Mouse (Mus musculus): ENCODE measurements at regions not wholly inside any gene's neighbourhood (a gene's known extent, or its start where the extent isn't known, plus 50 kb on each side); places are given as distances from the start of the nearest gene placed in this dataset.

- DNase-seq = no peak
Observed at GRCm38 (mm10) chr16:5374818-5375605, 119.2 kb upstream of the Eef2kmt start.

- DNase-seq = no peak
Observed at GRCm38 (mm10) chr16:5371175-5371893, 115.6 kb upstream of the Eef2kmt start.

GRCm38 (mm10) chr16:5370496-5370895 is 114.7 kb upstream of the Eef2kmt start:
- DNase-seq = no peak

GRCm38 (mm10) chr16:5368897-5369558 is 113.2 kb upstream of the Eef2kmt start:
- DNase-seq = no peak

GRCm38 (mm10) chr16:5368357-5368756 is 112.6 kb upstream of the Eef2kmt start:
- no peak for DNase-seq

- no peak for DNase-seq
Observed at GRCm38 (mm10) chr16:5367581-5368119, 111.9 kb upstream of the Eef2kmt start.

- DNase-seq = no peak
Observed at GRCm38 (mm10) chr16:5366021-5366420, 110.2 kb upstream of the Eef2kmt start.

- DNase-seq = peak; percentile 70
Observed at GRCm38 (mm10) chr16:5363007-5363570, 107.3 kb upstream of the Eef2kmt start.

- DNase-seq = no peak
Observed at GRCm38 (mm10) chr16:5359193-5359592, 103.4 kb upstream of the Eef2kmt start.

GRCm38 (mm10) chr16:5353881-5354280 is 98.1 kb upstream of the Eef2kmt start:
- no peak for DNase-seq

GRCm38 (mm10) chr16:5351890-5352571 is 96.2 kb upstream of the Eef2kmt start:
- no peak for DNase-seq

GRCm38 (mm10) chr16:5347151-5347550 is 91.4 kb upstream of the Eef2kmt start:
- peak; percentile 58 to 74 for DNase-seq

- DNase-seq = no peak
Observed at GRCm38 (mm10) chr16:5342326-5342725, 86.5 kb upstream of the Eef2kmt start.

GRCm38 (mm10) chr16:5316271-5316670 is 60.5 kb upstream of the Eef2kmt start:
- no peak for DNase-seq

- DNase-seq = no peak
Observed at GRCm38 (mm10) chr16:5313261-5313660, 57.5 kb upstream of the Eef2kmt start.

- DNase-seq = no peak
Observed at GRCm38 (mm10) chr16:5311456-5311855, 55.7 kb upstream of the Eef2kmt start.

- DNase-seq = no peak
Observed at GRCm38 (mm10) chr16:5310736-5311135, 55.0 kb upstream of the Eef2kmt start.

- DNase-seq = no peak
Observed at GRCm38 (mm10) chr16:5307761-5308160, 52.0 kb upstream of the Eef2kmt start.

- no peak for DNase-seq
Observed at GRCm38 (mm10) chr16:5307249-5307605, 51.4 kb upstream of the Eef2kmt start.

GRCm38 (mm10) chr16:5306588-5307248 is 50.9 kb upstream of the Eef2kmt start:
- peak; percentile 96 to 98 for DNase-seq

Data from cerebellum, postnatal 10 days (tissue).